Mouse (Mus musculus): Measurements from ENCODE around the gene Ephb4. TPM values are rescaled to one million over a fixed set of nuclear protein-coding genes. Genes with fewer than 3 reads are reported as not detected.

Gene Ephb4
- polyA plus RNA-seq, 1 experiment from 2014 or later = 5.8 TPM

GRCm38 (mm10) chr5:137308356-137308755 is 41.6 kb upstream of the Ephb4 start:
- Histone ChIP-seq H3K4me2 (ENCODE audit: low read length) (peak overlapping the region; percentile 72), H3K36me3 (ENCODE audit: control insufficient read depth, insufficient read depth, low read length) (no peaks in the 10 kb centered on the region), H3K4me3 (ENCODE audit: low read length) (peak overlapping the region; percentile 69), H3K9ac (ENCODE audit: low read depth, low read length) (peak overlapping the region; percentile 84), H3K27me3 (replicated peaks; ENCODE audit: control insufficient read depth, insufficient read depth, low read length) (no peaks in the 10 kb centered on the region), H3K4me1 (ENCODE audit: control insufficient read depth, insufficient read depth, low read depth, low read length) (peaks cover 35% of the 10 kb centered on the region), H3K27ac (ENCODE audit: low read depth, low read length) (peak overlapping the region; percentile 93), H3K9me3 (ENCODE audit: control insufficient read depth, low read length) (no peaks in the 10 kb centered on the region)
- WGBS = 92% methylated on average over 4 of the region's 4 CpGs
- no peak for ATAC-seq

GRCm38 (mm10) chr5:137313466-137314192 is 36.3 kb upstream of the Ephb4 start:
- H3K27ac ChIP-seq (ENCODE audit: low read depth, low read length) = peak overlapping the region; percentile 66
- H3K9me3 ChIP-seq (ENCODE audit: control insufficient read depth, low read length) = no peaks in the 10 kb centered on the region
- peaks cover 7% of the 10 kb centered on the region; the same call in 1 of the 2 replicates for H3K36me3 ChIP-seq (ENCODE audit: control insufficient read depth, insufficient read depth, low read length)
- ATAC-seq = no peak; the same call in 1 of the 2 replicates
- peak overlapping the region; percentile 65 for H3K9ac ChIP-seq (ENCODE audit: low read depth, low read length)
- H3K4me2 ChIP-seq (ENCODE audit: low read length) = peak overlapping the region; percentile 60
- H3K4me1 ChIP-seq (ENCODE audit: control insufficient read depth, insufficient read depth, low read depth, low read length) = peaks cover 19% of the 10 kb centered on the region
- 7% methylated on average over 22 of the region's 22 CpGs for WGBS
- H3K27me3 ChIP-seq (replicated peaks; ENCODE audit: control insufficient read depth, insufficient read depth, low read length) = no peaks in the 10 kb centered on the region
- H3K4me3 ChIP-seq (ENCODE audit: low read length) = peak overlapping the region; percentile 42

GRCm38 (mm10) chr5:137314193-137315083 is 35.5 kb upstream of the Ephb4 start, which contains the start of gene Trip6:
Gene Trip6, minus strand, starts transcription at chr5:137314404.
- Histone ChIP-seq H3K36me3 (ENCODE audit: control insufficient read depth, insufficient read depth, low read length) (peaks cover 7% of the 10 kb centered on the region; the same call in 1 of the 2 replicates), H3K4me1 (ENCODE audit: control insufficient read depth, insufficient read depth, low read depth, low read length) (peaks cover 19% of the 10 kb centered on the region), H3K27ac (ENCODE audit: low read depth, low read length) (peak within 1 kb of the TSS; percentile 66), H3K9me3 (ENCODE audit: control insufficient read depth, low read length) (no peaks in the 10 kb centered on the region), H3K4me3 (ENCODE audit: low read length) (peak within 1 kb of the TSS; percentile 42), H3K4me2 (ENCODE audit: low read length) (peak within 1 kb of the TSS; percentile 60), H3K9ac (ENCODE audit: low read depth, low read length) (peak within 1 kb of the TSS; percentile 65), H3K27me3 (replicated peaks; ENCODE audit: control insufficient read depth, insufficient read depth, low read length) (no peaks in the 10 kb centered on the region)
- peak; percentile 77 for ATAC-seq
- 12% methylated on average over 30 of the region's 30 CpGs for WGBS

- Histone ChIP-seq H3K36me3 (ENCODE audit: control insufficient read depth, insufficient read depth, low read length) (peaks cover 8% of the 10 kb centered on the region), H3K9ac (ENCODE audit: low read depth, low read length) (no peak overlapping the region), H3K4me3 (ENCODE audit: low read length) (no peak overlapping the region), H3K27ac (ENCODE audit: low read depth, low read length) (no peak overlapping the region), H3K9me3 (ENCODE audit: control insufficient read depth, low read length) (no peaks in the 10 kb centered on the region), H3K27me3 (replicated peaks; ENCODE audit: control insufficient read depth, insufficient read depth, low read length) (no peaks in the 10 kb centered on the region), H3K4me2 (ENCODE audit: low read length) (no peak overlapping the region; the same call in 1 of the 2 replicates), H3K4me1 (ENCODE audit: control insufficient read depth, insufficient read depth, low read depth, low read length) (peaks cover 19% of the 10 kb centered on the region)
- 38% methylated on average over 30 of the region's 30 CpGs for WGBS
- ATAC-seq = no peak; the same call in 1 of the 2 replicates
These were observed 34.6 kb upstream of the Ephb4 start for GRCm38 (mm10) chr5:137315084-137315903.

- Histone ChIP-seq H3K27ac (ENCODE audit: low read depth, low read length) (no peak overlapping the region), H3K9me3 (ENCODE audit: control insufficient read depth, low read length) (no peaks in the 10 kb centered on the region), H3K4me3 (ENCODE audit: low read length) (no peak overlapping the region), H3K4me1 (ENCODE audit: control insufficient read depth, insufficient read depth, low read depth, low read length) (peaks cover 19% of the 10 kb centered on the region), H3K27me3 (replicated peaks; ENCODE audit: control insufficient read depth, insufficient read depth, low read length) (no peaks in the 10 kb centered on the region), H3K9ac (ENCODE audit: low read depth, low read length) (no peak overlapping the region), H3K4me2 (ENCODE audit: low read length) (no peak overlapping the region), H3K36me3 (ENCODE audit: control insufficient read depth, insufficient read depth, low read length) (peaks cover 18% of the 10 kb centered on the region)
- WGBS = 90% methylated on average over 8 of the region's 8 CpGs
- ATAC-seq = no peak
These were observed 32.5 kb upstream of the Ephb4 start for GRCm38 (mm10) chr5:137317361-137317760.

GRCm38 (mm10) chr5:137318570-137318969 is 31.3 kb upstream of the Ephb4 start:
- Histone ChIP-seq H3K36me3 (ENCODE audit: control insufficient read depth, insufficient read depth, low read length) (peaks cover 21% of the 10 kb centered on the region), H3K27me3 (replicated peaks; ENCODE audit: control insufficient read depth, insufficient read depth, low read length) (no peaks in the 10 kb centered on the region), H3K9ac (ENCODE audit: low read depth, low read length) (no peak overlapping the region), H3K4me3 (ENCODE audit: low read length) (no peak overlapping the region), H3K4me2 (ENCODE audit: low read length) (no peak overlapping the region), H3K9me3 (ENCODE audit: control insufficient read depth, low read length) (no peaks in the 10 kb centered on the region), H3K27ac (ENCODE audit: low read depth, low read length) (no peak overlapping the region), H3K4me1 (ENCODE audit: control insufficient read depth, insufficient read depth, low read depth, low read length) (peaks cover 14% of the 10 kb centered on the region)
- WGBS = 88% methylated on average over 1 of the region's 1 CpGs
- ATAC-seq = no peak

GRCm38 (mm10) chr5:137320996-137321395 is 28.9 kb upstream of the Ephb4 start:
- Histone ChIP-seq H3K4me1 (ENCODE audit: control insufficient read depth, insufficient read depth, low read depth, low read length) (no peaks in the 10 kb centered on the region), H3K4me2 (ENCODE audit: low read length) (no peak overlapping the region), H3K4me3 (ENCODE audit: low read length) (no peak overlapping the region), H3K27ac (ENCODE audit: low read depth, low read length) (no peak overlapping the region), H3K9me3 (ENCODE audit: control insufficient read depth, low read length) (no peaks in the 10 kb centered on the region), H3K27me3 (replicated peaks; ENCODE audit: control insufficient read depth, insufficient read depth, low read length) (no peaks in the 10 kb centered on the region), H3K36me3 (ENCODE audit: control insufficient read depth, insufficient read depth, low read length) (peaks cover 26% of the 10 kb centered on the region), H3K9ac (ENCODE audit: low read depth, low read length) (no peak overlapping the region)
- ATAC-seq = no peak
- WGBS = 90% methylated on average over 3 of the region's 3 CpGs

GRCm38 (mm10) chr5:137330910-137331309 is 19.0 kb upstream of the Ephb4 start:
- no peaks in the 10 kb centered on the region for H3K9me3 ChIP-seq (ENCODE audit: control insufficient read depth, low read length)
- H3K9ac ChIP-seq (ENCODE audit: low read depth, low read length) = no peak overlapping the region
- no peak overlapping the region for H3K4me3 ChIP-seq (ENCODE audit: low read length)
- peaks cover 10% of the 10 kb centered on the region for H3K4me1 ChIP-seq (ENCODE audit: control insufficient read depth, insufficient read depth, low read depth, low read length)
- no peaks in the 10 kb centered on the region for H3K27me3 ChIP-seq (replicated peaks; ENCODE audit: control insufficient read depth, insufficient read depth, low read length)
- no peak for ATAC-seq
- H3K4me2 ChIP-seq (ENCODE audit: low read length) = no peak overlapping the region
- H3K36me3 ChIP-seq (ENCODE audit: control insufficient read depth, insufficient read depth, low read length) = peaks cover 6% of the 10 kb centered on the region; the same call in 1 of the 2 replicates
- no peak overlapping the region for H3K27ac ChIP-seq (ENCODE audit: low read depth, low read length)
- WGBS = 86% methylated on average over 7 of the region's 7 CpGs
